Mouse (Mus musculus): Measurements from ENCODE around the gene Nppa.

DNA sequence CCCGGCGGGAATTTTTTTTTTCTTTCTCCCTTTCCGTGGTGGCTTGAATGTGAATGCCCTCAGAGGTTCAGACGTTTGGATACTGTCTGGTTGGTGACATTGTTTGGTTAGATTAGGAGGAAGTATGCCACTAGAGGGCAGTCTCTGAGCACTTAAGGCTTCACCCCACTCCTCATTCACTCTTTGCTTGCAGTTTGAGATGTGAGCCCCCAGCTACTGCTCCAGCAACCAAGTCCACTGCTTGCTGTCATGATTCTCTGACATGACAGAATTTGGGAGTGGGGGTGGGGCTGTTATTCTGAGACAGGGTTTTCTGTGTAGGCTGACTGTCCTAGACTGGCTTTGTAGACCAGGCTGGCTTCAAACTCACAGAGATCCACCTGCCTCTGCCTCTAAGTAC, 46.9 kb upstream of the Nppa start:
- TF ChIP-seq CTCF (IDR thresholded peaks at IDR 0.05; ENCODE audit: low read depth, low read length) (peak; percentile 43), POLR2A (IDR thresholded peaks at IDR 0.05; ENCODE audit: insufficient read depth, low read length) (no peak)
